Mouse (Mus musculus): ENCODE results near the gene Cdh18. TPM values are rescaled to one million over a fixed set of nuclear protein-coding genes. Genes with fewer than 3 reads are reported as not detected.

Gene Cdh18
- polyA plus RNA-seq (2015; fragmentation: Nextera tagmentation; extraction: Ambion mirVana), result 0.06 and 0.08 TPM in 2 replicates

DNA sequence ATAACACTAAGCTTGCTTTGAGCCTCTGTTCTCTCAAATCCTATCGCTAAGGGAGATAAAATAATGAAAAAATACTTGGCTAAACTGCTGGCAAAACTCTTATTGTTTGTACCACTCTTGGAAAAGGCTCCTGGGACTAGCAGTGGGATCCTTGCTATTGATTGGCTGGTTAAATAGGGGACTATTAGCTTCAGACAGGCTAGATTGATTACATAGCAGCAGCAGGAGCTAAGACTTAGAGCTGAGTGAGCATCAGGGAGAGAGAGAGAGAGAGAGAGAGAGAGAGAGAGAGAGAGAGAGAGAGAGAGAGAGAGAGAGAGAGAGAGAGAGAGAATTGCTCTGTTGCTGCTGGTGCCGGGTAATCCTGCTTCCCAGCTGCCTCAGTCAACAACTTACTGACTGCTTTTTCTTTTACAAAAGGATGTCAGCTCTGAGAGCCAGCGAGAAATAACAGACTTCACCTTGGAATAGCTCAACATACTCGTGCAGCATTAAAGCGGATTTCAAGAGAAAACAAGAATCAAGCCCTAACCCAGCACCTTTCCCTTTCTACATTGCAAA lies at the start of gene Cdh18:
Gene Cdh18 (plus strand): TSS at position 312 of the 561 bp plus-strand sequence.

All from skeletal muscle tissue, postnatal 0 days (tissue).